Mouse (Mus musculus) forebrain, embryonic 14.5 days (tissue): Measurements from ENCODE around the gene Stx18. TPM values are rescaled to one million over a fixed set of nuclear protein-coding genes. Genes with fewer than 3 reads are reported as not detected.

Experiments
- ATAC-seq: fragments of 200-750 bp; cut with Nextera tagmentation; 2 replicates; pipeline ENCODE4 v1.8.0; 2017; ENCODE audit warnings: mild to moderate bottlenecking, moderate library complexity
- DNase-seq: peaks from one replicate; pipeline ENCODE4 v3.0.0-alpha.2; 2015; ENCODE audit warnings: low spot score
- H3K27ac ChIP-seq: fragments of 300-500 bp; sonication (generic); 2 replicates; pipeline ENCODE4 v1.5.1; 2014; ENCODE audit warnings: low read depth, mild to moderate bottlenecking, control low read depth, low read length, moderate library complexity
- H3K27me3 ChIP-seq: fragments of 300-500 bp; sonication (generic); replicated peaks from 2 replicates; pipeline ENCODE4 v1.6.1; 2014; ENCODE audit warnings: low read length, control low read depth, mixed read lengths; ENCODE audit not compliant: control insufficient read depth, insufficient read depth
- H3K36me3 ChIP-seq: fragments of 300-500 bp; sonication (generic); 2 replicates; pipeline ENCODE4 v1.6.1; 2014; ENCODE audit warnings: low read length, control low read depth; ENCODE audit not compliant: control insufficient read depth, insufficient read depth
- H3K4me1 ChIP-seq: fragments of 300-500 bp; sonication (generic); 2 replicates; pipeline ENCODE4 v1.6.1; 2014; ENCODE audit warnings: antibody characterized with exemption, low read length, control low read depth; ENCODE audit not compliant: control insufficient read depth, insufficient read depth
- H3K4me2 ChIP-seq: fragments of 300-500 bp; sonication (generic); 2 replicates; pipeline ENCODE4 v1.6.1; 2014; ENCODE audit warnings: mild to moderate bottlenecking, control low read depth, low read length
- H3K4me3 ChIP-seq: fragments of 300-500 bp; sonication (generic); 2 replicates; pipeline ENCODE4 v1.5.1; 2014; ENCODE audit warnings: low read depth, low read length, control low read depth
- H3K9ac ChIP-seq: fragments of 300-500 bp; sonication (generic); 2 replicates; pipeline ENCODE4 v1.6.1; 2014; ENCODE audit warnings: mild to moderate bottlenecking, low read length, control low read depth, moderate library complexity
- H3K9me3 ChIP-seq: fragments of 300-500 bp; sonication (generic); replicated peaks from 2 replicates; pipeline ENCODE4 v1.6.1; 2016; ENCODE audit warnings: low read length, control low read depth, mixed read lengths; ENCODE audit not compliant: control insufficient read depth
- WGBS: fragments of 180-500 bp; shearing (Covaris S2); extraction: QIAGEN DNeasy Blood & Tissue Kit; methylation state at CpG from one replicate; pipeline ENCODE4 v1.1.7; 2014; 5-methylcytosine and 5-hydroxymethylcytosine counted together
- polyA plus RNA-seq: library from polyadenylated mRNA; unstranded; fragments of >200 nt; fragmentation: Nextera tagmentation; extraction: Ambion mirVana; gene quantifications from 2 replicates; pipeline ENCODE4 v1.2.1, GENCODE M21; 2014

Stx18 gene
- polyA plus RNA-seq, 1 experiment from 2014 or later, result 39.6 TPM

GRCm38 (mm10) chr5:38016945-38017344 lies 21.6 kb upstream of the Stx18 start:
- no peak overlapping the region for H3K27ac ChIP-seq
- H3K4me1 ChIP-seq, result no peaks in the 10 kb centered on the region
- 83% methylated on average over 3 of the region's 3 CpGs for WGBS
- H3K4me2 ChIP-seq, result no peak overlapping the region
- H3K36me3 ChIP-seq, result no peaks in the 10 kb centered on the region
- no peak overlapping the region for H3K4me3 ChIP-seq
- DNase-seq (no peak), ATAC-seq (no peak)
- H3K9ac ChIP-seq, result no peak overlapping the region
- H3K27me3 ChIP-seq, result no peaks in the 10 kb centered on the region
- no peaks in the 10 kb centered on the region for H3K9me3 ChIP-seq

- Histone ChIP-seq H3K36me3 (no peaks in the 10 kb centered on the region), H3K27me3 (no peaks in the 10 kb centered on the region), H3K4me1 (no peaks in the 10 kb centered on the region), H3K9me3 (no peaks in the 10 kb centered on the region), H3K4me3 (no peak overlapping the region), H3K9ac (no peak overlapping the region), H3K4me2 (no peak overlapping the region), H3K27ac (no peak overlapping the region)
- ATAC-seq (no peak), DNase-seq (no peak)
- WGBS, result 83% methylated on average over 5 of the region's 5 CpGs
Observed at GRCm38 (mm10) chr5:38027656-38028055, 10.9 kb upstream of the Stx18 start.

GRCm38 (mm10) chr5:38038274-38038673 lies 268 bp upstream of the Stx18 start:
- Histone ChIP-seq H3K9ac (peak overlapping the region; percentile 78), H3K4me2 (peak overlapping the region; percentile 87), H3K4me3 (peak overlapping the region; percentile 83), H3K36me3 (no peaks in the 10 kb centered on the region), H3K27me3 (no peaks in the 10 kb centered on the region), H3K4me1 (peaks cover 10% of the 10 kb centered on the region; the same call in 1 of the 2 replicates), H3K9me3 (no peaks in the 10 kb centered on the region), H3K27ac (no peak overlapping the region)
- ATAC-seq, result peak; percentile 1; the same call in 1 of the 2 replicates
- 19% methylated on average over 9 of the region's 9 CpGs for whole genome bisulfite sequencing
- DNase-seq, result peak; percentile 6

GRCm38 (mm10) chr5:38039796-38040195 lies 1.3 kb downstream of the Stx18 start:
- Histone ChIP-seq H3K4me1 (peaks cover 10% of the 10 kb centered on the region; the same call in 1 of the 2 replicates), H3K27ac (no peak overlapping the region), H3K4me3 (peak overlapping the region; percentile 83), H3K36me3 (no peaks in the 10 kb centered on the region), H3K4me2 (peak overlapping the region; percentile 87), H3K27me3 (no peaks in the 10 kb centered on the region), H3K9me3 (no peaks in the 10 kb centered on the region), H3K9ac (peak overlapping the region; percentile 78)
- 30% methylated on average over 9 of the region's 9 CpGs for WGBS
- ATAC-seq (no peak; the same call in 1 of the 2 replicates), DNase-seq (no peak)

GRCm38 (mm10) chr5:38044923-38045322 lies 6.4 kb downstream of the Stx18 start:
- ATAC-seq, result no peak
- Histone ChIP-seq H3K9ac (no peak overlapping the region), H3K9me3 (no peaks in the 10 kb centered on the region), H3K4me3 (no peak overlapping the region), H3K4me1 (peaks cover 1% of the 10 kb centered on the region; the same call in 1 of the 2 replicates), H3K27me3 (no peaks in the 10 kb centered on the region), H3K36me3 (no peaks in the 10 kb centered on the region), H3K4me2 (no peak overlapping the region), H3K27ac (no peak overlapping the region)
- DNase-seq, result no peak
- WGBS, result 80% methylated on average over 2 of the region's 2 CpGs

GRCm38 (mm10) chr5:38048177-38048576 lies 9.6 kb downstream of the Stx18 start:
- H3K9me3 ChIP-seq, result no peaks in the 10 kb centered on the region
- no peak overlapping the region for H3K27ac ChIP-seq
- H3K4me2 ChIP-seq, result no peak overlapping the region
- H3K27me3 ChIP-seq, result no peaks in the 10 kb centered on the region
- no peaks in the 10 kb centered on the region for H3K36me3 ChIP-seq
- H3K4me3 ChIP-seq, result no peak overlapping the region
- DNase-seq, result no peak
- ATAC-seq, result no peak
- no peaks in the 10 kb centered on the region for H3K4me1 ChIP-seq
- no peak overlapping the region for H3K9ac ChIP-seq
- 49% methylated on average over 3 of the region's 3 CpGs for WGBS

GRCm38 (mm10) chr5:38061051-38061450 lies 22.5 kb downstream of the Stx18 start:
- Histone ChIP-seq H3K36me3 (no peaks in the 10 kb centered on the region), H3K4me1 (peaks cover 11% of the 10 kb centered on the region; the same call in 1 of the 2 replicates), H3K4me2 (no peak overlapping the region), H3K9ac (no peak overlapping the region), H3K4me3 (no peak overlapping the region), H3K27ac (no peak overlapping the region), H3K27me3 (no peaks in the 10 kb centered on the region), H3K9me3 (no peaks in the 10 kb centered on the region)
- DNase-seq (no peak), ATAC-seq (no peak)
- 41% methylated on average over 2 of the region's 2 CpGs for WGBS

- H3K4me3 ChIP-seq, result no peak overlapping the region
- ATAC-seq (no peak), DNase-seq (peak; percentile 61)
- H3K4me2 ChIP-seq, result no peak overlapping the region
- H3K9ac ChIP-seq, result no peak overlapping the region
- H3K27ac ChIP-seq, result no peak overlapping the region
- H3K4me1 ChIP-seq, result peaks cover 11% of the 10 kb centered on the region; the same call in 1 of the 2 replicates
- no peaks in the 10 kb centered on the region for H3K9me3 ChIP-seq
- WGBS, result 32% methylated on average over 5 of the region's 5 CpGs
- H3K27me3 ChIP-seq, result no peaks in the 10 kb centered on the region
- no peaks in the 10 kb centered on the region for H3K36me3 ChIP-seq
Observed at GRCm38 (mm10) chr5:38062709-38063108, 24.2 kb downstream of the Stx18 start.

- ATAC-seq (no peak), DNase-seq (no peak)
- Histone ChIP-seq H3K9me3 (no peaks in the 10 kb centered on the region), H3K4me1 (peaks cover 11% of the 10 kb centered on the region; the same call in 1 of the 2 replicates), H3K27ac (no peak overlapping the region), H3K36me3 (no peaks in the 10 kb centered on the region), H3K4me2 (no peak overlapping the region), H3K27me3 (no peaks in the 10 kb centered on the region), H3K4me3 (no peak overlapping the region), H3K9ac (no peak overlapping the region)
- WGBS, result 83% methylated on average over 5 of the region's 5 CpGs
Observed at GRCm38 (mm10) chr5:38063339-38063738, 24.8 kb downstream of the Stx18 start.
